Mouse (Mus musculus) T-helper 1 cell (primary cell): ENCODE data around the gene Cops4.

Source experiments
- in situ Hi-C: fragments of 300-600 bp; cut with MboI, MseI; formaldehyde crosslinking; loops from one replicate; pipeline ENCODE4 v1.15.1; 2025; ENCODE audit warnings: high pct_unique_total_duplicates

Cops4 gene

DNA sequence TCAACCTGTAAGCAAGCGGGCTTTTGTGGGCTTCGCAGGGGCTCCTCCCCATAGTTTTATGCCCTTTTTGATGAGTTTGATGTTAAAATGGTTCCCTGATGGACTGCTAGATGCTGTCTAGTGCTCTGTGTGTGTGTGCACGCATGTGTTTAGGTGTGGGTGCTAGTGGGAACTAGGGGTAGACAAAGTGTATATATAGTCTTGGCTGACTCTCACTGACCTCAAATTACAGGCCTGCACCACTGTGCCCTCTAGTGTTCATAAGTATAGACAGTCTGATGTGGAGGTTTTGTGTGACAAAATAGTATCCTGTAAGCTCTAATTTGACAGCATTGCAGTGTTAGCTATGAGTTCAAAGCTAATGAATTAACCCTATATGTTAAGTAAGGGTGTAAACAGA, 18.5 kb downstream of the Cops4 start:
- in situ Hi-C loops: no loop called here

DNA sequence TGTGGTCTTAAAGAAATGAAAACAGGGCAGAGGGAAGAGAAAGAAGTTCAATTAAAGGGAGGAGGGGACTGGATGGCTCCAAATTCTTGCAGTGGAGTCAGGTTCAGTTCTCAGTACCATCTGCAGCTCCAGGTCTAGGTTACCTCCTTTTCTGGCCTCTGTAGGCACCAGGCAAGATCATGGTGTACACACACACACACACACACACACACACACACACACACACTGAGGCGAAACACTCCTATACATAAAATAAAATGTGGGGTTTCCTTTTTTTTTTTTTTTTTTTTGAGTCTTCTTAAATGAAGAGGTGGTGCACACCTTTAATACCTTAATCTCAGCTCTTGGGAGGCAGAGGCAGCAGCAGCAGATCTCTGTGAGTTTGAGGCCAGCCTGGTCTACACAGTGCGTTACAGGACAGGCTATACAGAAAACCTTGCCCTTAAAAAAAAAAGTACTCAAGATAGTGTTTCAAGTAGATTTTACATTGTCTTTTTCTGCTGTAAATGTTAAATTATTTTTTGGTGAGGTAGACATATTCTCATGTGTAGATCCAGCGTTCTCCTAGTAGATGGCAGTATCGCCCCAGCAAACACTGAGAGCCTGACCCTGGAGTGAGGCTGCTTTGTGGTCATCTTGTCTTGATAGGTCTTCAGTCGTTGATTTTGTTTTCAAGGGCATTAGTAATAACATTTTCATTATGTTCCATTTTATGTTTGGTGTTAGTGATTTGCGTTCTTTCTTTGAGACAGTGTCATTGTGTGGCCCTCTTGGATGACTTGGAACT, 28.4 kb downstream of the Cops4 start:
- in situ Hi-C loops: no loop called here

DNA sequence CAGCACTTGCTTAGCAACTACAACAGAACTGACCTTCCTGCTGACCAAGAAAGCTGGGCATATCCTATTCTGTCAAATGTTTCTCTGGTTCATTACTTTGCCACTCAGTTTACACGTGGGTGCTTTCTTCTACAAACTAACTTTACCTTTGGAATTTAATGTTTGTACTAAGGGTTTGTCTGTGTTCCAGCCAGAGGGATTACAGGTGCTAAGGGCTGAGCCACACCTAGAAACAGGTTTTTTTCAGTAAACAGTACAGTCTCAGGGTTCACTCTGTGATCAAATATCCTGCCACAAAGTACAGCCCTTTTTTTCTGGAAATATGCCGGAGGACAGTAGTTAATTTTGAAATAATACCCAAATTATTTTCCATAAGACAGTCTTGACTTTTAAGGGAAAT, 30.1 kb downstream of the Cops4 start:
- in situ Hi-C loops: no loop called here

DNA sequence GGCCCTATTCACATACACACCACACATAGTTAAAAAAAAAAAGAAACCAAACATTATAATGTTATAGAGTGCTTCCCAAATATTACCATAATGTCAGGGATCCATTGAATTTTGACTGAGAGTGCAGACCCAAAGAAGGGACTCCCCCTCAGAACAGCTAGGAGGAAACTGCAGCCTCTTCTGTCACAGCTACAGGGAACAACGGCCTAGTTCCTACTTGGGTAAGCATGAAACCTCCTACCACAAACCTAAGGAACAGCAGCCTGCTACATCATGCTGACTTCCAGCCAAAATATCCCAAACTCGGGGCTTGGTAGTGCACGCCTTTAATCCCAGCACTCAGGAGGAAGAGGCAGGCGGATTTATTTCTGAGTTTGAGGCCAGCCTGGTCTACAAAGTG, 31.2 kb downstream of the Cops4 start:
- in situ Hi-C loops: no loop called here

DNA sequence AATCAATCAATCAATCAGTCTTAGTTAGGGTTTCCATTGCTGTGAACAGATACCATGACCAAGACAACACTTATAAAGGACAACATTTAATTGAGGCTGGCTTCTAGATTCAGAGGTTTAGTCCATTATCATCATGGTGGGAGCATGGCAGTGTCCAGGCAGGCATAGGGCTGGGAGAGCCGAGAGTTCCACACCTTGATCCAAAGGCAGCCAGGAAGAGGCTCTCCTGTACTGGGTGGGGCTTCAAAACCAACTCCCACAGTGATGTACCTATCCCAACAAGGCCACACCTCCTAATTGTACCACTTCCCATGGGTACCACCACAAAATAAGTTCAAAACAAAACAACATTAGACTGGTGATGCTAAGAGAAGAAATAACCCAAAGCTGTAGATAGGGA, 32.0 kb downstream of the Cops4 start:
- in situ Hi-C loops: no loop called here

DNA sequence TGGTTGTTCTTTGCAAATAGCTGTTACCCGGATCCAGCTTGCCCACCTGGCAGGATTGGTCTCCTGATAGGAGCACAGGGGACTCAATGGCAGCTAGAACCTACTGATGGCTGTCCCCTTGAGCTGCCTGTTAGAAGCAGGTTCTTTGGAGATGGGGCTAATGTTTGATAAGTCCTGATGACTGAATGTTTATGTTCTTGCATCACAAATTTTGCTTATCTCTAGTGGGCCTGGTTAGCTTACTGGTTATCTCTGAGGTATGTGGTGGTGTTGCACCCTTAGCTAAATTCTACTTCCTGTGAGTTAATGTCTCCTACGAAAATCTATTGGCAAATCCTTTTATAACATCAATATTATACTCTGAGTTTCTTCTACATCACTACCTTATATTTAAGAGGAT, 33.8 kb downstream of the Cops4 start:
- in situ Hi-C loops: no loop called here

DNA sequence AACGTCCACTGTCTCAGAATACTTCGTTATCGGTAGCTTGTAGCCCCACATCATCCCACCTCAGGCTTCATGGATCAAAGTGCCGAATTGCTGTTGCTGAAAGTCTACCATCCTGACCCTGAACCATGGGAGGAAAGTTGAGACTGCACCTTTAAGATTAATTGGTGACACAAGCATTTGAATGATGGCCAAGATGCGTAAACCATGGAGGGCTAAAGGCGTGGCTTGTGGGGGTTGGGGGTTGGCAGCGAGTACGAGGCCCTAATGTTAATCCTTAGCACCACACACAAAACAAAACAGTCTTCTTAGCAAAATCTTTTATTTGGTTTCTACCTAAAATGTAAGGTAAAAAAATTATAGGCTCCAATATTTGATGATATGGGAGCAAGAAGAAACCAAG, 35.3 kb downstream of the Cops4 start:
- in situ Hi-C loops: no loop called here

DNA sequence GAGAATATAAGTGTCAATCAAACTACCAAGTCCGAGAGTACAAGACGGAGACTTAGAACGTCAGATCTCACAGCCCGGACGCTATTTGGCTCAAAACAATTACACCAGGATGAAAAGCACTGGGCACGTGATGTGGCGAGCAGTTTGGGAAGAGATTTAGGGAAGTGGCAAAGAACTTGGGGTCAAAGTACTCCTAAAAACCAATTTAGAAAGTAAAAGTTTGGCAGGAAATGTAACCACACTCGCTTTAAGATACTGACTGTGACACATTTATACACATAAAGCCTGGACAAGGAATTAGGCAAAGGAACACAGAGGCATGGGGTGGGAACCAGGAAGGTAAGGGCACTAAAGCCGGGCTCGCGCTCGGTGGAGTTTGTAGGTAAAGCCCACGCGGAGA, 38.9 kb downstream of the Cops4 start:
- in situ Hi-C loops: no loop called here

DNA sequence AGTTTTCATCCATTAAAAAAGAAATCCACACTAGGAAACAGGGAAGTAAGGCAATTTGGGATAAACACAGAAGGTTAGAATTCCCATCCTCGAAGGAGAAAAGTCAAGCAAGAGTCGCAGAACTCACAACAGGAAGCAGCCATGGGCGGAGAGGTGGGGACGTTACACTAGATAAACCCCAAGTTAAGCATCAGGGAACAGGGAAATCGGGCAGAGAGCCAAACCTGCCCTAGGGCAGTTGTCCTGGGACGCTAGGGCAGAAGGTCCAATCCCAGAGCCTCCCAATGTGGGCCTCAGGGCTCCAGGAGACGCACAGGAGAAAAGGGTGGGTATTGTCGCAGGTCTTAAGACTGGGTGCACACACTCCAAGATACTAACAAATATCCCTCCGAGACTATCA, 39.4 kb downstream of the Cops4 start:
- in situ Hi-C loops: no loop called here

DNA sequence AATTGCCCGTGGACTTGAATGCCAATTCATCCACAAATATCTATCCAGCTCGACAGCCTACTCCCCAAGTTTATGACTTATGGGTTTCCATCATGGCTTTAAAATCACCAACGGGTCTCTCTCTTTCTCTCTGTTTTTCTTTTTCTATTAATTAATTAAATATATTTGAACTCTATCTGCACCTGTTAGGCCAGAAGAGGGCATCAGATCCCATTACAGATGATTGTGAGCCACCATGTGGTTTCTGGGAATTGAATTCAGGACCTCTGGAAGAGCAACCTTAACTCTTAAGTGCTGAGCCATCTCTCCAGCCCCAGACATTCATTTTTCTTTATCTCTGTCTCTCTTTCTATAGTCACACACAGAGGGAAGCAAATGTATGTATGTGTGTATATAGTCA, 40.7 kb downstream of the Cops4 start:
- in situ Hi-C loops: no loop called here

DNA sequence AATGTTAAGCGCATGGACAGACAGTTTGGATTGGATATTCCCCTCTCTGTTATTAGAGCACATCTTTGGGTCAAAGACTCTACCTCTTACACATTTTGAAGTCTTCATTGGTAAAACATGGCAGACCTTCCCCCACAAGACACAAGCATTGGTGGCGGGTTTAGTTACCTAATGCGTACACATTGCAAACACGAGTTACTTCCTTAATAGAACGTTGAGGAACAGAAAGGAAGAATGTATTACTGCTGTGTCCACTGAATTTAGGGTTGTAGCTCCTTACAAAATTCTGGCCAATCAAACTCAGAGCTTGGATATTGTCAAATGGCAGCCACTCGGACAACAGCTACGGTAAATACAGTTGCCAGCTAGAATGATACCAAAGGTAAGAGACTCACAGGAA, 41.2 kb downstream of the Cops4 start:
- in situ Hi-C loops: no loop called here

DNA sequence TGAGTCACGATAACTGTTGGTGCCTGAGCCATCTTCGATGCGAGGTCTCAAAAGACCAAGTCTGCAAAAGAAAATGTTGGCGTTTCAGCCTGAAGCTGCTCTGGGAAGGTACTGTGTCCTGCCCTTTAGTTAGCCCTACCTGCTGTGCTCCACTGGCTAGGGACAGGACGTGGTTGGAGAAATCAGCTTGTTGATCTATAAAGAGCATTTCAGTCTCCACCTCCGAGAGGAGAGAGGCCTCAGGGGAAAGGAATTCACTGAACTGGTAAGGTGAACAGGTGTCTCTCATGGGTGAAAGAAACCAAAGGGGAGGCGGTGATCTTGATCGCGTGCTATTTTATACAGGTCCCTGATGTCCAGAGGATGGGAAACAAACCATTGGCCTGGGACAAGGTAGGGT, 44.6 kb downstream of the Cops4 start:
- in situ Hi-C loops: no loop called here

DNA sequence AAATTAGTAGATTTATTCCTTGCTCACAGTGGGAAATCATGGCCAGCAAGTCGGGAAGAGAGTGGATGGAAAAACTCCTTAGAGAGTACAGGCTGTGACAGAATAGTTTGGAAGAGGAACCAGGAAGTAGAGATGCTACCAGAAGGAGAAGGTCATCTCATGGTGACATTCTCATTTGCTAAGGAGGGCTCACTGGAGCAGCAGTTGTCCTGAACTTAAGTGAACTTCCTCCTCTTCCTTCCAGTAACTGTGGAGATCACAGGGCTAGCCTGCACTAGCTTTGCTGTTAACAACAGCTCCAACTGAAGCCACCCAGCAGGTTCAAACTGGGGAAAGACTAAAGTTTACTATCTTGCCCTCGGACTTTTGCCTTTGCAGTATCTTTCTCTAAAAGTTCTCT, 48.7 kb downstream of the Cops4 start:
- in situ Hi-C loops: loop anchor here (5.0 kb wide), 1 partner anchor 96 kb away; no protein-coding TSS in a partner anchor

DNA sequence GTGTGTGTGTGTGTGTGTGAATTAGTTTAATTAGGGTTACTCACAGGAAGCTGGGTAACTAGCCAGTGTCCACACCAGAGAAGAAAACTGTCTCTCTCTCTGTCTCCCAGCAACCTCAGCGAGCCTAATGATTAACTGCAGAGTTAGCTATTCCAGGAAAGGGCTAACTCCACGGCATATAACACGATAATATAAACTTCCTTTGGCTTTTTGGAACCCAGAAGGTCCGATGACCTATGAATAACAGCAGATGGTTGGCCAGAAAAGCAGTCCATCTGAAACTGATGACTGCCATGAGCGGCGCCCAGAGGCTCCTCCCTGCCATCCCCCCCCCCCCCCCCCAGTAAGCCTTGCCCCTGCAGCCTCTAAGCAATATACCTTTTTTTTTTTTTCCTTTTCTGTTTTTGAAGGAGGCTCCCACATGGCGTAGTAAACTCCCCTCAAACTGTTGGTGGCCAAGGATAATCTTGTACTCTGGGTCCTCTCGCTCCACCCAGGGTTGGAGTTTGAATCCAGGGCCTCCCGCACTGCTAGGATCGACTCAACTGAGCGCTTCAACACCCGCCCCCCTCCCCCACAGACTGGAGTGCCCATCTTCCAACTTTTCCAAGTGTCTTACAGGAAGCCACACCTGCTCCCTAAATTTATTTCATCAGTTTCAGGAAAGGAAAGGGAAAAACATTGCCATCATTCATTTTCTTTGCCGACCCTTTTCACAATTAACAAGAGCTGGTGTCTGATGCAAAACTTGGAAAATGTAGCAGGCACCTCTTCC, 49.3 kb downstream of the Cops4 start:
- in situ Hi-C loops: loop anchor here (5.0 kb wide), 1 partner anchor 95 kb away; no protein-coding TSS in a partner anchor

DNA sequence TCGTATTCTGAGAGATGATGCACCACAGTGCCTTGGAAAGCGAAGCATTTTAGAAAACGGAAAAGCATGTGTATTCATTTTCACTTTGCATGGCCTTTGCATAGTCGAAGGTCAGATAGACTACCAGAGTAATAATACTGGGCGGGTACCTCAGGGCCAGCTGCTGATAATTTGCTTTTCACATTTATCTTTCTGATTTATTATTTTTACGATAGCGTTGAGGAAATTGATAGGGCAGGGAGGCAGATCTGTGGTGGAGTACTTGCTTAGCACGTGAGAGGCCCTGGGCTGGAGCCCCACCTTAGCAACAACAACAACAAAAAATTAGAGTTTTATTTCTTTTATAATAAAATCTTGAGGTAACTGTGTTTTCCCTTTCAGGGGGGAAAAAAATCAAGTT, 50.1 kb downstream of the Cops4 start:
- in situ Hi-C loops: loop anchor here (5.0 kb wide), 1 partner anchor 94 kb away; no protein-coding TSS in a partner anchor

DNA sequence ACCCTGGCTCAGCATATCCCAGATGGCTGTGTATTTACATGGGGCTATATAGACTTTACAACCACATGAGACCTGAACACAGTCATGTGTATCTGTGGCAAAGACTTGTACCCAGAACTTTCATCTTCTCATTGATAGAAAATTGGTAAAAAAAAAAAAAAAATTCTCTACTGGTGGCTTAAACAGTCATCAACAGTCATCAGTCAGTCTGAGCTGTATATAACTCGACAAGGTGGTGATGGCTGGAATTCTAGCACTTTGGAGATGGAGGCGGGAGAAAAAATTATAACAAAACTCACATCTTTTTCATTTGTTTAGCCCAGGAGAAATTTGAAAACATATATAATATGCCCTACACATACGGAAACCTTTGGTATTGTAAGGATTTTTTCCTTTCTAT, 50.7 kb downstream of the Cops4 start:
- in situ Hi-C loops: loop anchor here (5.0 kb wide), 1 partner anchor 93 kb away; no protein-coding TSS in a partner anchor

DNA sequence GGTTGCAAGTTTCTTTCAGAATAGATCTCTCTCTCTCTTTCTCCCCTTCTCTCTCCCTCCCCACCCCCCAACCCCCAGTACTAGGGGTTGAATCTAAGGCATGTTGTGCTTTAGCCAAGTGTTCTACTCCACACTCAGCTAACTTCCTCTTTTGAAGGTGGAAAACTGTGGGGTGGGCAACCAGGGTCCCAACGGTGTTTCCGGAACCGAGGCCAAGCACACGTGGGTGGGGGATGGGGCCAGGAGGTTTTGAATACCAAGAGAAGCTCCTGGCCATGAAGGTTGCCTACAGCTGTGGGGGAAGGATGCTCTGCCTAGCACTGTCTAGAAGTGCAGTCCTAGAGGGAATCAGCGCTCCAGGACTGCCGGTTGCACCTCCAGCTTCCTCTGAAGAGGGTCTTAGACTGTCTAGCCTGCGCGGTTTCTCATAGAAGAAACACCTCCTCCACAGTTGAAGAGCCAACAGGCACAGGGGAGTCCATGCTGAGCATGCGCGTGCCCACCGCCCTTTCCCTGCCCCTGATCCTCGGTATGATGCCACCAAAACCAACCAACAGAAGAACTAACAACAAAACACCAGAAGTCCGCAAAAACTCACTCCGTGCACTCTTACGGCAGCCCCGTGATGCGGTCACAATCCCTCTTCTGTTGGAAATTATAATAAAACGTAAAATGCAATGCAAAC, 51.3 kb downstream of the Cops4 start:
- in situ Hi-C loops: loop anchor here (5.0 kb wide), 1 partner anchor 93 kb away; no protein-coding TSS in a partner anchor

DNA sequence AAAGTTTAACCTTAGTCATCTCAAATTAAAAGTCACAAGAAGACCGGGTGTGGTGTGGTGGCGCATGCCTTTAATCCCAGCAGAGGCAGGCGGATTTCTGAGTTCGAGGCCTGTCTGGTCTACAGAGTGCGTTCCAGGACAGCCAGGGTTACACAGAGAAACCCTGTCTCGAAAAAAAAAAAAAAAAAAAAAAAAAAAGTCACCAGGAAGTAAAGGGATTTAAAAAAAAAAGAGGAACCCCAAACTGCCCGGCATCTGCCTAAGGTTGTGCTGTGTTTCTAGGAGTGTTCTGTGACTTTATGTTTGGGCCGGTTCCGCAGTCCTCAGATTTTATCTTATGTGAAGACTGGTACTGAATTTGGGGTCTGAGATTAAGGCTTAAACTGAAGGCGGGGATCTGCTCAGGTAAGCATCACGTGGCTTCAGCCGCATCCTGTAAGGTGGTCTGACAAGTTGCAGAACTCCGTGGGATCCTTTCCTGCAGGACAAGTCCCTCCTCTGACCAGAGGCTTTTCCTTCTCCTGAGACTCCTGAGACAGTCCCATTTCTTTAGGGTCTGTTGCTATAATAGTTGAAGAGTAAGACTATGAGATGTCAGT, 52.0 kb downstream of the Cops4 start:
- in situ Hi-C loops: loop anchor here (5.0 to 10.0 kb wide), 2 partner anchors 75 to 92 kb away; no protein-coding TSS in a partner anchor

DNA sequence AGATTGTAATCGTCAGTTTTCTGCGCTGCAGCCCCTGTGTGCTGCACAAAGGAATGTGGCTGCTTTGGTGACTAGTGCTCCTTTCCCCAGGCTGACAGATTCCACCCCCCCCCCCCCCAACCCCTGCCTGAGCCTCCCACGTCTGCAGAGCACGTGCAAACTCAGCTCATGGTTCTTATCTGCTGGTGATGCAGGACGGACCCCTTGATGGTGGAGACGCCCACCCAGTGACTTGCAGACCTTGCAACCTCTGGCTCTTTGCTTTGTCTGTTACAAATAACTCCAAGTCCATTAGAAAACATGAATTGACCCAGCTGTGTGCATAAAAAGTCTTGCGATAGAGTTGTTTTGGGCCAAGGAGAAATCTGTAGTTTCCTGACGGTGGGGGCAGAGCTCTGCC, 52.6 kb downstream of the Cops4 start:
- in situ Hi-C loops: loop anchor here (10.0 kb wide), 1 partner anchor 74 kb away; no protein-coding TSS in a partner anchor

DNA sequence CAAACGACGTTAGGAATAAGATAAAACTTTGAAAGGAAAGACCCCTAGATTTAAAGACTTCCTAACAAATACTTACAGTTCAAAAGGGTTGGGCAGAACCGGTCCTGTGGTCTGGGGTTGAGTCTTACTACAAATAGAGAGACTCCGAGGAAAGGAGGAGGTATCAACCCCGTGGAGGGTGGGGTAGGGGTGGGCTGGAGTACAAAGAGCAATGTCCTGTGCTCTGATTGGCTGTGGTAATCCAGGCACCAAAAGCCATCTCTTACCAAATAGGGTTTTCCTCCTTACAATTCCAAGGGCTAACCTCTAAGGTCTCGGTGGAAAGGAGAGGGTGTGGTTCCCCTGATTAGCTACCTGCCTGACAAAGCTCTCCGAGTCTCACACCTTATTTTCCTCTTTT, 54.0 kb downstream of the Cops4 start, which contains the start of gene Plac8:
Gene Plac8, minus strand, starts transcription at position 177 of the 400 bp plus-strand sequence.
- in situ Hi-C loops: loop anchor here (10.0 kb wide), 1 partner anchor 73 kb away; no protein-coding TSS in a partner anchor

DNA sequence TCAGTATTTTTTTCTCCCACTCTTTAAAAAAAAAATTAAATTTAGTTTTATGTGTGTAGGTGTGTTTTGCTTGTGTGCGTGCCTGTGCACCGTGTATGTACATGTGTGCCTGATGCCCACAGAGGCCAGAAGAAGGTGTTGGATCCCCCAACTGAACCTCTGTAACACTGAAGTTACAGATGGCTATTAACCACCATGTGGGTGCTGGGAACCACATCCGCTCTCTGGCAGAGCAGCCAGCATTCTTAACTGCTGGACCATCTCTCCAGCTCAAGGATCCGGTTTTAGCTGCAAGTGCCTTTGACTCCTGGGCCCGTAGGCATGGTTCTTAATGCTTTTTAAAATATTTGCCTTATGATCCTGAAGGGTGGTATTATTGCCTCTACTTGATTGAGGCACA, 55.1 kb downstream of the Cops4 start:
- in situ Hi-C loops: loop anchor here (10.0 kb wide), 1 partner anchor 72 kb away; no protein-coding TSS in a partner anchor
